Mouse (Mus musculus) liver, embryonic 14.5 days (tissue): ENCODE data around the gene Pck2.

Source experiments
- CTCF ChIP-seq: IDR thresholded peaks from 2 replicates; pipeline ENCODE4 v1.5.1; 2016; ENCODE audit warnings: antibody characterized with exemption, low read depth, control low read depth
- EP300 ChIP-seq: IDR thresholded peaks from 2 replicates; pipeline ENCODE4 v1.6.1; 2016; ENCODE audit warnings: antibody characterized with exemption, low read depth

DNA sequence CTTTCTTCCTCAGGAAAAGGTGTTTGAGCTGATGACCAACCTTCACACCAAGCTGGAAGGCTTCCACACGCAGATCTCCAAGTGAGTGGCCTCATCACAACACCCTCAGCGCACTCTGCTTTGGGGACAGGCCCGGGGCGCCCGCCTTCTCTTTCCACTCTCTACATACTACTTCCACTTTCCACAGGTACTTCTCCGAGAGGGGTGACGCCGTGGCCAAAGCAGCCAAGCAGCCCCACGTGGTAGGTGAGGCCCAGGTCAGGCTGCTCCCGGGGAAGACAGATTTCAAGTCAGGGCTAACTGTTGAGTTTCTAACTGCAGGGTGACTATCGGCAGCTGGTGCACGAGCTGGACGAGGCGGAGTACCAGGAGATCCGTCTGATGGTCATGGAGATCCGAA is 40.7 kb downstream of the Pck2 start:
- TF ChIP-seq CTCF (no peak), EP300 (no peak)
